Mouse (Mus musculus) liver, embryonic 15.5 days (tissue): ENCODE results near the gene Macrod1. TPM values are rescaled to one million over a fixed set of nuclear protein-coding genes. Genes with fewer than 3 reads are reported as not detected.
"Not testable (repeated sequence)": the region's sequence is repeated elsewhere in the genome, so short reads cannot be mapped to it uniquely, and the experiment has no call there.

Source experiments
- ATAC-seq: fragments of 200-750 bp; cut with Nextera tagmentation; 2 replicates; pipeline ENCODE4 v1.8.0; 2017; ENCODE audit warnings: moderate number of reproducible peaks, mild to moderate bottlenecking, moderate library complexity; ENCODE audit not compliant: insufficient read depth
- H3K27ac ChIP-seq: fragments of 300-500 bp; sonication (generic); replicated peaks from 2 replicates; pipeline ENCODE4 v1.5.1; 2015; ENCODE audit warnings: mild to moderate bottlenecking, inconsistent platforms
- H3K27me3 ChIP-seq: fragments of 300-500 bp; sonication (generic); 2 replicates; pipeline ENCODE4 v1.6.1; 2015; ENCODE audit warnings: mild to moderate bottlenecking, inconsistent platforms
- H3K36me3 ChIP-seq: fragments of 300-500 bp; sonication (generic); replicated peaks from 2 replicates; pipeline ENCODE4 v1.6.1; 2015; ENCODE audit warnings: moderate library complexity, mild to moderate bottlenecking, inconsistent platforms
- H3K4me1 ChIP-seq: fragments of 300-500 bp; sonication (generic); replicated peaks from 2 replicates; pipeline ENCODE4 v1.6.1; 2015; ENCODE audit warnings: inconsistent platforms
- H3K4me2 ChIP-seq: fragments of 300-500 bp; sonication (generic); 2 replicates; pipeline ENCODE4 v1.6.1; 2015; ENCODE audit warnings: moderate library complexity, mild to moderate bottlenecking, inconsistent platforms
- H3K4me3 ChIP-seq: fragments of 300-500 bp; sonication (generic); replicated peaks from 2 replicates; pipeline ENCODE4 v1.5.1; 2015; ENCODE audit warnings: mild to moderate bottlenecking, inconsistent platforms
- H3K9ac ChIP-seq: fragments of 300-500 bp; sonication (generic); 2 replicates; pipeline ENCODE4 v1.6.1; 2015; ENCODE audit warnings: moderate library complexity, mild to moderate bottlenecking, inconsistent platforms
- H3K9me3 ChIP-seq: fragments of 300-500 bp; sonication (generic); replicated peaks from 2 replicates; pipeline ENCODE4 v1.6.1; 2016; ENCODE audit warnings: inconsistent platforms
- WGBS: fragments of 180-500 bp; shearing (Covaris S2); methylation state at CpG from one replicate; pipeline ENCODE4 v1.1.7; 2015; ENCODE audit warnings: mixed read lengths; ENCODE audit not compliant: insufficient replicate concordance; 5-methylcytosine and 5-hydroxymethylcytosine counted together
- polyA plus RNA-seq: library from polyadenylated mRNA; unstranded; fragments of >200 nt; fragmentation: Nextera tagmentation; extraction: Ambion mirVana; gene quantifications from 2 replicates; pipeline ENCODE4 v1.2.1, GENCODE M21; 2015

Gene Macrod1
- polyA plus RNA-seq, 1 experiment from 2014 or later, result 5.6 TPM

DNA sequence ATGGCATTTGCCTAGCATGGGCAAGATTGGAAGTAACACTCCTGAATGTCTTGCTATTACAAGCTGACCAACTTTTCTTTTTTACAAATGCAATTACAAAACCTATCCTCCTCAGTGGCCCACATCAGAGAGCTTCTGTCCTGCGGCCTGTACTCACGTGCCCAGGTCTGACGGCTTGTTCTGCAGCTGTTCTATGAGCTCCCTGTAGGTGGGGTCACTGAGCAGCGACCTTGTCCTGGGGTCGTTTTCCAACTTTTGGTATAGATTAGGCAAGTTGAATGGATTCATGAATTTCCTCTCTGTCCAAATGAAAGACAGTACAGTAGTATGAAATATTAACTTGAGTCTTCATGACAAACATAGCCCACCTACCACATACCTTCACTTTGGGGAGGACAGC, 22.6 kb upstream of the Macrod1 start:
- WGBS, result 88% methylated on average over 5 of the region's 5 CpGs
- H3K9me3 ChIP-seq, result no peaks in the 10 kb centered on the region
- H3K4me3 ChIP-seq, result no peak overlapping the region
- ATAC-seq, result no peak
- H3K36me3 ChIP-seq, result peaks cover 69% of the 10 kb centered on the region
- no peak overlapping the region for H3K9ac ChIP-seq
- H3K4me2 ChIP-seq, result no peak overlapping the region
- H3K27me3 ChIP-seq, result no peaks in the 10 kb centered on the region
- peaks cover 21% of the 10 kb centered on the region for H3K4me1 ChIP-seq
- no peak overlapping the region for H3K27ac ChIP-seq

DNA sequence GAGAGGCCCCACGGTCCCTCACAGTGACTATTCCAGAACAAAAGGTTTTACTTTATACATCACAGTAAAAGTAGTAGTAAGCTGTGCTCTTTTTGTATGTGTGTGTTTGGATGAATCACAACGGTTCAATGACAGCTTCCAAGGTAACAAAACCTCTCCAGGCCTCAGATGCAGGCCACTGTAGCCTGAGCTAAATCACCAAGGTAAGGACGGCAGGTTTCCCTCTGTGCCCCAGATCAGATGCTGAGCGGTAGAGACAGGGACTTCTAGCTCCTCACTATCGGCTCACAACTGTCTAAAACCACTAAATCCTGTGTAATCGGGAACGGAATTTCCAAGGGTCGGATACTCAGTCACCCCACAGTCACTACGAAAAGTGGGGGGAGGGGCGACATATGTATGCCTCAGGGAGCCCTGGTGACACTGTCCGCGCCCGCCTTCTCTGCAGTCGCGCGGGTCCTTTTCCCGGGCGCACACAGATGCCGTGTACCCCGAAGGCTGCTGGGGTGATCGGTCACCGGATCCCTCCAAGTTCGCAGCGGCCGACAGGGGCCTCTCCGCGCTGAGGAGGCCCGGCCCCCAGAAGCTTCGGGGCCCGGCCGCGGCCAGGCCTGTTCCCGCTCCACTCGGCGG, 17.4 kb upstream of the Macrod1 start:
- peak overlapping the region; percentile 80 for H3K4me2 ChIP-seq
- WGBS, result 2% methylated on average over 35 of the region's 35 CpGs
- H3K4me1 ChIP-seq, result peaks cover 33% of the 10 kb centered on the region
- peak; percentile 2 for ATAC-seq
- no peaks in the 10 kb centered on the region for H3K9me3 ChIP-seq
- no peaks in the 10 kb centered on the region for H3K27me3 ChIP-seq
- peak overlapping the region; percentile 95 for H3K9ac ChIP-seq
- H3K27ac ChIP-seq, result peak overlapping the region; percentile 91
- H3K4me3 ChIP-seq, result peak overlapping the region; percentile 93
- peaks cover 18% of the 10 kb centered on the region for H3K36me3 ChIP-seq

DNA sequence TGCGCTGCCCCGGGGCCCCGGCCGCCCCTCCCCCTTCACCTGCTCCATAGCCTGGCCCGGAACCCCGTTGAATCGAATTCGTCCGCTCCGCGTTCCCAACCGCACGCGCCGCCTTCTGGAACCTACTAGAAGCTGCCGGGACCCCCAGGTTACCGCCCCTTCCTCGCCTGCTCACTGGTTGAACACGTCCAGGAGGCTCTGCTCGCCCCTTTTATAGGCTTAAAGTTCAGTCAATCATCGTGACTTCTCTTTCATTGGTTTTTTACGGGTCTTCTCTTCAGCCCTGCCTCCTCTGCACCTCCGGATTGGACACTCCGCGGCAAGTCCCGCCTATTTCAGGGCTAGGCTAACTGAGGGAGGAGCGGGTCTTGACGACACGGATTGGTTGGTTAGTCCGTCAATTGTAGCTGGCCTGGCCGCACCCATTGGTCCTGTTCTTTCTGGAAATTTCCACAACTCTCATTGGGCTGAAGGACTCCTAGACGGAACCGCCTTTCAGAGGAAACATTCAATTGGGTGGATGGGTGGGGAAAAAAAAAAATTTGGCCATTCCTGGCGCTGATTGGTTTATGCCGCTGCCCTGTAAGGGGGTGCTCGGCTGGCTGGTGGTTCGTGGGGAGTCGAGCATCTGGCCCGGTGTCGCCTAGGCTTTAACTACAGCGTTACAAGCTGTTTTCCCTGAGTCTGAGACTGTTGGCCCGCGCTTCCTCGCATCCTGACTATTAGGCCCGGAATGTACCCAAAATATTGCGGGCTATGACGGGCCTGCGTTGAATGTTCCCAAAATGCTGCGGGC, 16.6 kb upstream of the Macrod1 start, which contains the start of gene Stip1:
Gene Stip1 (minus strand): TSS at position 127 of the 796 bp plus-strand sequence.
- peaks cover 10% of the 10 kb centered on the region for H3K36me3 ChIP-seq
- peak within 1 kb of the TSS; percentile 92 for H3K27ac ChIP-seq
- no peaks in the 10 kb centered on the region for H3K27me3 ChIP-seq
- no peaks in the 10 kb centered on the region for H3K9me3 ChIP-seq
- peak within 1 kb of the TSS; percentile 95 for H3K9ac ChIP-seq
- ATAC-seq, result peak; percentile 96
- under 1% methylated on average over 49 of the region's 49 CpGs for WGBS
- H3K4me1 ChIP-seq, result peaks cover 33% of the 10 kb centered on the region
- peak within 1 kb of the TSS; percentile 88 for H3K4me2 ChIP-seq
- peak within 1 kb of the TSS; percentile 93 for H3K4me3 ChIP-seq

DNA sequence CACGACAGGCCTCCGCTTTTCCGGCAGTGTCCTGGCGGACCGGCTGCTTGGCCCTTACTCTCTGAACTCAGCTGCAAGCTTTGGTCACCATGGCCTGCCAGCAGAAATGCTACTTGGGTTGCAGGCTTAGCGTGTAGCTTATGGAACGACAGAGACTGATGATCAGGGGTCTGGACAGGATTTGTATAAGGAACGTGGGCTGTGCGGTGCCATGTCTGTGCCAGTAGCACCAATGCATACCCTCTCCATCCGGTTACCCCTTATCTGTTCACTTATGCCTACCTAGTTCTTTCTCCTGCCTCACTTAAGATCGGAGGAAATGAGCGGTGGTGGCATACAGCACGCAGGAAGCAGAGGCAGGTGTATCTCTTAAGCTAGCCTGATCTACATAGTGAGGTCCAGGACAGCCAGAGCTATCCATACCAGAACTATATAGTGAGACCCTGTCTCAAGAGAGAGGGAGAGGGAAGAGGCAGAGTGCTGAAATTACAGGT, 15.9 kb upstream of the Macrod1 start:
- Histone ChIP-seq H3K9ac (peak overlapping the region; percentile 79), H3K27me3 (no peaks in the 10 kb centered on the region), H3K9me3 (no peaks in the 10 kb centered on the region), H3K4me2 (peak overlapping the region; percentile 88), H3K27ac (peak overlapping the region; percentile 92), H3K4me1 (peaks cover 33% of the 10 kb centered on the region), H3K36me3 (peaks cover 3% of the 10 kb centered on the region; the same call in 1 of the 2 replicates), H3K4me3 (peak overlapping the region; percentile 73)
- ATAC-seq, result no peak
- WGBS, result 14% methylated on average over 13 of the region's 13 CpGs

DNA sequence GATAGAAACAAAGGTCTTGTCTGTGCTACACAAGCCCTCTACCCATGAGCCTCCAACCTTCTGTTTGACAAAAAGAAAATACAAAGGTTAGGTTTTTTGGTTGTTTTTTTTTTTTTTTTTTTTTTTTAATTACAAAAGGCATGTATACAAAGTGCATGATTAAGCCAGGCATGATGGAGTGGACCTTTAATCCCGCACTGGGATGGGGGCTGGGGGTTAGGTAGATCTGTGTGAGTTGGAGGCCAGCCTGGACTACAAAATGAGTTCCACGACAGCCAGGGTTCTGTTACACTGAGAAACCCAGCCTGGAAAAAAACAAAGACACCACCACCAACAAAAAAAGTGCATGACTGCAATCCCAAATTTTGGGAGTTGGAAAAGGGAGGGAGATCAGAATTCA, 15.4 kb upstream of the Macrod1 start:
- H3K27ac ChIP-seq, result peak overlapping the region; percentile 92
- 79% methylated on average over 2 of the region's 2 CpGs for WGBS

DNA sequence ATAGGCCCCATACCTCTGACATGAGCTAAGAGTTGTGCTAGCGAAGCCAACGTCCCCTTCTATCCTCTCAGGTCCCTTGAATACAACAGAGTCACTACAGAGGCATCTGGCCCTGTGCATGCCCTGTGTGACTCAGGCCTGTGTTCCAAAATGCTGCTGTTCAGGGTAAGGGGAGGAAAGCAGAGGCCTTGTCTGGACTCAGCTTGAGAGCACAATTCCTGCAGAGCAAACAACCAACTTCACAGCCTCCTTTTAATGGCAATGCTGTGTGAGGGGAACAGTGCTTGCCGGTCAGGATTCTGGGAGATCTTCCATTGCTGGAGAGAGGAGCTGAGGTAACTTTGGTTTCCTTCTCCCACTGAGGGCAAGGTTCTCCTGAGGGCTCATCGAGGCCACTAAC, 12.3 kb upstream of the Macrod1 start:
- Histone ChIP-seq H3K4me1 (peaks cover 11% of the 10 kb centered on the region), H3K4me2 (no peak overlapping the region), H3K9ac (no peak overlapping the region), H3K9me3 (no peaks in the 10 kb centered on the region), H3K36me3 (no peaks in the 10 kb centered on the region), H3K27me3 (no peaks in the 10 kb centered on the region), H3K4me3 (no peak overlapping the region), H3K27ac (no peak overlapping the region)
- WGBS, result 63% methylated on average over 4 of the region's 4 CpGs
- ATAC-seq, result no peak

More for the DNA sequence above, 15.4 kb upstream of the Macrod1 start:
- H3K4me2 ChIP-seq, result peak overlapping the region; percentile 88
- H3K36me3 ChIP-seq, result peaks cover 3% of the 10 kb centered on the region; the same call in 1 of the 2 replicates
- no peaks in the 10 kb centered on the region for H3K9me3 ChIP-seq
- H3K4me1 ChIP-seq, result peaks cover 33% of the 10 kb centered on the region
- H3K4me3 ChIP-seq, result peak overlapping the region; percentile 73
- H3K27me3 ChIP-seq, result no peaks in the 10 kb centered on the region
- peak overlapping the region; percentile 79 for H3K9ac ChIP-seq
- no peak for ATAC-seq

DNA sequence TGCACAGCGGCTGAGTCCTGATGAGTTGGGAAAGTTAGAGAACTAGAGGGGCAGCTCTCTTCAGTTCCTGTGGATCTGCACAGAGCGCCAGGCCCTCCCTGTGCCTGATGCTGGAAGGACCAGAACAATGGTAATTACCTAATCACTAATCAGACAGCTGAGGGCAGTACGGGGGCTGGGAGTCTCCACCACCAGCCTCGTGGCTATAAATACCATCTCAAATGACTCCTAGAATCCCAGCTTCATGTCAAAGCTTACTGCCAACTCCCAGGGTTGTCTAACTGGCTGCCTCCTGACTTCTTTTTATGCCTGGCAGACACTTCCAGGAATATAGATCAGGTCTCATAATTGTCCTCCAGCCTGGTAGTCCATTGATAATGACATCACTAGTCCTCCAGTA, 11.9 kb upstream of the Macrod1 start:
- Histone ChIP-seq H3K36me3 (no peaks in the 10 kb centered on the region), H3K27ac (no peak overlapping the region), H3K4me1 (peaks cover 11% of the 10 kb centered on the region), H3K9ac (no peak overlapping the region), H3K9me3 (no peaks in the 10 kb centered on the region), H3K4me3 (no peak overlapping the region), H3K27me3 (no peaks in the 10 kb centered on the region), H3K4me2 (no peak overlapping the region)
- ATAC-seq, result no peak
- 49% methylated on average over 4 of the region's 4 CpGs for WGBS

DNA sequence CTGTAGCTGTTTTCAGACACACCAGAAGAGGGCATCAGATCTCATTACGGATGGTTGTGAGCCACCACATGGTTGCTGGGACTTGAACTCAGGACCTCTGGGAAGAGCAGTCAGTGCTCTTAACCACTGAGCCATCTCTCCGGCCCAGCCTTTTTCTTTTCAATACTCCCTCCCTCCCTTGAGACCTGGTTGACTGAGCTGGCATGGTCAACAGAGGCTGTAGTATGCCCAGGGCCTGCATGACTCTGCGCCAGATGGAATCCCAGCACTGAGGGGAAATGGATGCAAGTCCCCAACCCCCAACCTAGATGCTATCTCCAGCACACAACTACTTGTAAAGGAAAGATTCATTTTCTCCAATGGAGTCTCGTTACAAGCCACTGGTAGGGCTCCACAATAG, 3.2 kb upstream of the Macrod1 start:
- H3K4me1 ChIP-seq, result peaks cover 34% of the 10 kb centered on the region
- 69% methylated on average over 4 of the region's 4 CpGs for WGBS
- H3K9ac ChIP-seq, H3K27ac ChIP-seq, H3K4me3 ChIP-seq, H3K9me3 ChIP-seq, ATAC-seq, H3K4me2 ChIP-seq, H3K27me3 ChIP-seq, H3K36me3 ChIP-seq: not testable (repeated sequence)

DNA sequence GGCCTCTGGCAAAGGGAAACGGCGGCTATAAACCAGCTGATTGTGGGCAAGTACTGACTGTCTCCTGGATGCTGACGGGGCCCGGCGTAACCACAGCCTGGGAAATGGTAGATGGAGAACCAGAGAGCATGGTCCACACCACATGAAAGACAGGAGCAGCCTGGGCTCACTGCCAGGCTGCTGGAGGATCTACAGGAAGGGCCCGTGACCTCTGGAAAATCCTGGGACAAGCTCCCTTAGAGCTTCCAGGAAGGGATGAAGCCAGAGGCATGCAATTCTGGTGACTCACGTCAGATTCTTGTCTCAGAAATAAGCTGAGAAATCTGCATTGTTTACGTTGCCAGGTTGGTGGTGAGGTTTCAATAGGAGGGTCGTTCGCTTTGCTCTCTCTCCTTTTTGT, 1.8 kb upstream of the Macrod1 start:
- WGBS, result 62% methylated on average over 10 of the region's 10 CpGs
- no peaks in the 10 kb centered on the region for H3K27me3 ChIP-seq
- no peaks in the 10 kb centered on the region for H3K36me3 ChIP-seq
- no peaks in the 10 kb centered on the region for H3K9me3 ChIP-seq
- no peak overlapping the region for H3K4me3 ChIP-seq
- H3K4me1 ChIP-seq, result peaks cover 36% of the 10 kb centered on the region
- no peak overlapping the region for H3K27ac ChIP-seq
- ATAC-seq, result no peak
- no peak overlapping the region for H3K4me2 ChIP-seq
- H3K9ac ChIP-seq, result no peak overlapping the region

DNA sequence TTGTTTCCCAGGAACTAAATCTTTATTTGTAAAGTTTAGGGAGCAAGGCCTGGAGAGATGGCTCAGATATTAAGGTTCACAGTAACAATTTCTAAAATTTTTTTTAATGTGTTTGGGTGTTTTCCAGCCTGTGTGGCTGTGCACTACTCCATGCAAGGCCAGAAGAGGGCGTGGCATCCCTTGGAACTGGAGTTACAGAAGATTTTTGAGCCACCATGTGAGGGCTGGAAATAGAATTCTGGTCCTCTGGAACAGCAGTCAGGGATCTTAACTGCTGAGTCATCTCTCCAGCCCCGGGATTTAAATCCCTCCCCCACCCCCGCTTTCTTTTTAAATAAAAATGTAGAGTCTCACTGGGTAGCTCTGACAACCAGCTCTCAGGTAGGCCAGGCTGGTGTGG, 1.4 kb upstream of the Macrod1 start:
- H3K4me2 ChIP-seq, result no peak overlapping the region
- H3K9ac ChIP-seq, result no peak overlapping the region
- no peaks in the 10 kb centered on the region for H3K27me3 ChIP-seq
- 32% methylated on average over 3 of the region's 3 CpGs for WGBS
- no peak for ATAC-seq
- no peak overlapping the region for H3K27ac ChIP-seq
- H3K4me1 ChIP-seq, result peaks cover 36% of the 10 kb centered on the region
- no peaks in the 10 kb centered on the region for H3K9me3 ChIP-seq
- H3K4me3 ChIP-seq, result no peak overlapping the region
- H3K36me3 ChIP-seq, result no peaks in the 10 kb centered on the region

DNA sequence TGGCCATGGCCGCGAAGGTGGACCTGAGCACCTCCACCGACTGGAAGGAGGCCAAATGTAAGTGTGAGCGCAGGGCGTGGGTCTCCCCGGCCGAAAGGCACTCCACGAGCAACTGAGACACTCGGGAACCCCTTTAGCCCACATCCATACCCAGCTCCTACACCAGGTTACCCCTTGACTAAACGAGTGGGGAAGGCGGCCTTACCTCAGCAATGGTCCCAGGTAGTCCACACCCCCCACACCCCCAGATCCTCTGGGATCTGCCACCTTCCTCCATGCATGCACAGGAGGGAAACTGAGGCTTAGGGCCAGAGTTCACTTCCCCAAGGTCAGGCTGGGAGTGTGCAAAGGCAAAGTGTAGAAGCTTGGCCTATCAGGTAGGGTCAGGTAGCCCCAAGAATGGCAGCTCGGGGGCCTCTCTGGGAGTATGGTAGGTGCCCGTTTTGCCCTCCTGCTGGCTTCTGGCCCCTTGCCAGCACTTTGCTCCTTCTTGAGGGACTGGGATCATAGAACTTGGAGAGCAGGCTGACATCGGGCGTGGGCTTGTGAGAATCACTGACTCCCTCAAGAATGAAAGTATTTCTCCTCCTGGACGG, 614 bp downstream of the Macrod1 start:
- Histone ChIP-seq H3K4me1 (peaks cover 42% of the 10 kb centered on the region), H3K4me3 (peak overlapping the region; percentile 65), H3K27me3 (no peaks in the 10 kb centered on the region), H3K9ac (peak overlapping the region; percentile 56), H3K4me2 (peak overlapping the region; percentile 96), H3K9me3 (no peaks in the 10 kb centered on the region), H3K27ac (0 out of 2 replicates have a peak overlapping the region, but pooled peaks have one; percentile 19), H3K36me3 (no peaks in the 10 kb centered on the region)
- ATAC-seq, result peak; percentile 24
- 4% methylated on average over 16 of the region's 16 CpGs for WGBS
